Mouse (Mus musculus) erythroblast, embryonic 14.5 days (primary cell): ENCODE data around the gene Prss56. TPM values are rescaled to one million over a fixed set of nuclear protein-coding genes. Genes with fewer than 3 reads are reported as not detected.

Experiments used
- H3K27me3 ChIP-seq: 2 replicates; pipeline ENCODE4 v1.6.1; 2012; ENCODE audit warnings: inconsistent platforms; ENCODE audit not compliant: control insufficient read depth
- H3K36me3 ChIP-seq: 2 replicates; pipeline ENCODE4 v1.6.1; 2012; ENCODE audit warnings: mild to moderate bottlenecking, inconsistent platforms; ENCODE audit not compliant: control insufficient read depth
- H3K4me1 ChIP-seq: 2 replicates; pipeline ENCODE4 v1.6.1; 2012; ENCODE audit warnings: inconsistent platforms; ENCODE audit not compliant: control insufficient read depth
- H3K4me3 ChIP-seq: replicated peaks from 2 replicates; pipeline ENCODE3; 2012; ENCODE audit warnings: moderate library complexity, mild to moderate bottlenecking, inconsistent platforms
- H3K9me3 ChIP-seq: 2 replicates; pipeline ENCODE4 v1.6.1; 2012; ENCODE audit warnings: low read length, inconsistent platforms, mixed read lengths; ENCODE audit not compliant: control insufficient read depth
- GATA1 ChIP-seq: IDR thresholded peaks from 2 replicates; pipeline ENCODE4 v1.6.1; 2012; ENCODE audit warnings: low read length, inconsistent platforms, mixed read lengths
- TAL1 ChIP-seq: IDR thresholded peaks from 3 replicates; pipeline ENCODE4 v1.6.1; 2012; ENCODE audit warnings: low read length, inconsistent platforms, mixed read lengths
- polyA plus RNA-seq: library from polyadenylated mRNA; stranded (reverse); fragments of >175 nt; gene quantifications from 2 replicates; pipeline ENCODE4 v1.2.3, GENCODE M21; 2012

Gene Prss56
- polyA plus RNA-seq, 1 experiment: not detected

GRCm38 (mm10) chr1:87198119-87199065 is 15.3 kb downstream of the Prss56 start:
- Histone ChIP-seq H3K4me3 (no peak overlapping the region), H3K36me3 (no peaks in the 10 kb centered on the region), H3K9me3 (no peaks in the 10 kb centered on the region), H3K4me1 (no peaks in the 10 kb centered on the region), H3K27me3 (no peaks in the 10 kb centered on the region)
- TF ChIP-seq TAL1: no peak
- no peak for TF ChIP-seq GATA1

GRCm38 (mm10) chr1:87200811-87201210 is 17.7 kb downstream of the Prss56 start:
- Histone ChIP-seq H3K36me3 (no peaks in the 10 kb centered on the region), H3K9me3 (no peaks in the 10 kb centered on the region), H3K4me1 (no peaks in the 10 kb centered on the region), H3K4me3 (no peak overlapping the region), H3K27me3 (no peaks in the 10 kb centered on the region; the same call in 1 of the 2 replicates)
- no peak for TF ChIP-seq TAL1
- TF ChIP-seq GATA1: no peak

- TF ChIP-seq TAL1 (no peak), GATA1 (no peak)
- H3K36me3 ChIP-seq: no peaks in the 10 kb centered on the region
- no peaks in the 10 kb centered on the region for H3K9me3 ChIP-seq
- no peaks in the 10 kb centered on the region for H3K4me1 ChIP-seq
- H3K27me3 ChIP-seq: peaks cover 10% of the 10 kb centered on the region
- H3K4me3 ChIP-seq: no peak overlapping the region
These were observed 18.7 kb downstream of the Prss56 start for GRCm38 (mm10) chr1:87201848-87202247.

- Histone ChIP-seq H3K27me3 (peaks cover 18% of the 10 kb centered on the region), H3K9me3 (no peaks in the 10 kb centered on the region), H3K36me3 (no peaks in the 10 kb centered on the region), H3K4me3 (no peak overlapping the region), H3K4me1 (no peaks in the 10 kb centered on the region)
- TF ChIP-seq GATA1 (no peak), TAL1 (no peak)
These were observed 20.7 kb downstream of the Prss56 start for GRCm38 (mm10) chr1:87203779-87204178.

- no peak within 1 kb of the TSS for H3K4me3 ChIP-seq
- H3K27me3 ChIP-seq: peaks cover 18% of the 10 kb centered on the region
- no peaks in the 10 kb centered on the region for H3K9me3 ChIP-seq
- H3K4me1 ChIP-seq: no peaks in the 10 kb centered on the region
- no peaks in the 10 kb centered on the region for H3K36me3 ChIP-seq
- TF ChIP-seq GATA1 (no peak), TAL1 (no peak)
These were observed 21.4 kb downstream of the Prss56 start, which contains the start of gene Chrng for GRCm38 (mm10) chr1:87204465-87204864. Gene Chrng (plus strand): TSS chr1:87204657.

- Histone ChIP-seq H3K4me1 (no peaks in the 10 kb centered on the region), H3K9me3 (no peaks in the 10 kb centered on the region), H3K36me3 (no peaks in the 10 kb centered on the region), H3K27me3 (peaks cover 18% of the 10 kb centered on the region), H3K4me3 (no peak overlapping the region)
- TF ChIP-seq GATA1: no peak
These were observed 21.9 kb downstream of the Prss56 start for GRCm38 (mm10) chr1:87205038-87205437.

GRCm38 (mm10) chr1:87205502-87205901 is 22.4 kb downstream of the Prss56 start:
- H3K36me3 ChIP-seq: no peaks in the 10 kb centered on the region
- no peaks in the 10 kb centered on the region for H3K9me3 ChIP-seq
- no peak overlapping the region for H3K4me3 ChIP-seq
- H3K27me3 ChIP-seq: peaks cover 18% of the 10 kb centered on the region
- TF ChIP-seq GATA1 (no peak), TAL1 (no peak)
- H3K4me1 ChIP-seq: no peaks in the 10 kb centered on the region

GRCm38 (mm10) chr1:87206339-87206738 is 23.2 kb downstream of the Prss56 start:
- peaks cover 2% of the 10 kb centered on the region; the same call in 1 of the 2 replicates for H3K4me1 ChIP-seq
- H3K36me3 ChIP-seq: no peaks in the 10 kb centered on the region
- no peak overlapping the region for H3K4me3 ChIP-seq
- TF ChIP-seq TAL1: no peak
- no peak for TF ChIP-seq GATA1
- H3K27me3 ChIP-seq: peaks cover 18% of the 10 kb centered on the region
- no peaks in the 10 kb centered on the region for H3K9me3 ChIP-seq

GRCm38 (mm10) chr1:87211431-87211830 is 28.3 kb downstream of the Prss56 start:
- Histone ChIP-seq H3K27me3 (peaks cover 13% of the 10 kb centered on the region), H3K4me3 (no peak overlapping the region), H3K36me3 (no peaks in the 10 kb centered on the region), H3K9me3 (no peaks in the 10 kb centered on the region), H3K4me1 (peaks cover 34% of the 10 kb centered on the region)
- TF ChIP-seq GATA1: no peak
- TF ChIP-seq TAL1: no peak
